Mouse (Mus musculus) layer of hippocampus, adult 2 months (tissue): Measurements from ENCODE around the gene Tcf7l1. TPM values are rescaled to one million over a fixed set of nuclear protein-coding genes. Genes with fewer than 3 reads are reported as not detected.
A peak's percentile ranks its signal among the peaks of the same experiment; 100 is the strongest.

Source experiments
- DNase-seq, 2 experiments: peaks; one replicate each; pipeline ENCODE4 v3.0.0; 2022; ENCODE audit warnings: low spot score in 2 of 2
- H3K27ac ChIP-seq: fragments of 200-600 bp; 2 replicates; pipeline ENCODE4 v1.8.1; 2022
- H3K4me3 ChIP-seq: fragments of 200-600 bp; 2 replicates; pipeline ENCODE4 v1.8.1; 2022; ENCODE audit warnings: mild to moderate bottlenecking
- CTCF ChIP-seq: fragments of 200-600 bp; conservative IDR thresholded peaks from 2 replicates; pipeline ENCODE4 v1.8.1; 2022; ENCODE audit warnings: antibody characterized with exemption, mild to moderate bottlenecking, moderate library complexity
- total RNA-seq, 2 experiments: library from RNA; stranded (reverse); gene quantifications; 2 replicates each; pipeline ENCODE4 v1.2.3; 2021

Gene Tcf7l1
- total RNA-seq, 2 experiments from 2014 or later = 3.6 to 3.8 TPM

- no peak overlapping the region for H3K4me3 ChIP-seq
- DNase-seq = no peak
- H3K27ac ChIP-seq = no peak overlapping the region
- TF ChIP-seq CTCF = no peak
These were observed 92.3 kb downstream of the Tcf7l1 start for GRCm38 (mm10) chr6:72696601-72697335.

DNA sequence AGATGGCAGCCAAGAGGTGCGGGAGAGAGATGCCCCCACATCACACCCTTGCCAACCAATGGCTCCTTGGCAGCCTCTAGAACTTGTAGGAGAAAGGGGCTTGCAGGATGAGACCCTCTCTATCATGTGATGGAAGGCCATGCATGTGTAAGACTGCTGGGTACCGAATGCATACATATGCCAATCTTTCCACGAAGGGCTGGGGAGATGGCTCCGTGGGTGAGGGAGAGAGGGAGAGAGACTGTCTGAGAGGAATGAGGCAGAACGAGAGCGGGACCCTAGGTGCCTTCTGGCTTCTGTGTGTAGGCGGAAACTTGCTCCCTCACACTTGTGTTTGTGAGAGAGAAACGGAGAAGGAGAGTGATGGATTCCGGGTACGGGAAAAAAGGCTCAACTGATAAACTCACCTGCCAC lies 94.3 kb downstream of the Tcf7l1 start:
- no peak for TF ChIP-seq CTCF
- Histone ChIP-seq H3K4me3 (no peak overlapping the region), H3K27ac (no peak overlapping the region)
- DNase-seq = no peak

DNA sequence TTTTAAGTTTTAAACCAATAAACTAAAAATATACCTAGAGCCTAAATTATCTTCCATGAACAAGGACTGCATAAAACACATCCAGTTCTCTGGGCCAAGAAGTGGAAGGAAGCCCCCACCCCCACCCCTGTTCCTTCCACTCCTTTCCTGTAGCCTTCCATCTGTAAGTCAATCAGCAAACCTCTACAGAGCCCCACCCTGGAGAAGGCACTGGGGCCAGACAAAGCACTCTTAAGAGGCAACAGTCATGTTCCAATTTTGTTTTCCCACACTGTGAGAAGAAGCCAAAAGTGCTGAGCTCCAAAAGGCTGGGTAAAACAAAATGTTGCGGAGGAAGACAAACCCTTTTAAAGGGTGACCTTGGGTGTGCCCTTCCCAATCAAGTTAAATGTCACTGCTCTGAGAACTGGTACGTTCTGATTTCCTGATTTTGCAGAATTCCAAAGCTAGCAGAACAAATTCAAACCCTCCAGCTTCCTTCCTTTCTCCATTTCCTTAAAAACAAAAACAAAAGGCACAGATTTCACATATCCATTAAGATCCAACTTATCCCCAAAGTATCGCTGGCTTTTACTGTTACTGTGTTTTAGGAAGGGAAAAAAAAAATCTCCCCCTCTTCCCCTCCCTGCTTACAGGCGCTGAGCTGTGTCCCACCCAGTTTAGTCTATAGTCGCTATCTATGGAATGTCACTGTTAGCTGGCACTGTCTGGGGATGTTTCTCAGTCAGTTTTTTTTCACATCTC lies 94.8 kb downstream of the Tcf7l1 start:
- no peak for TF ChIP-seq CTCF
- Histone ChIP-seq H3K4me3 (no peak overlapping the region), H3K27ac (no peak overlapping the region)
- DNase-seq = no peak

GRCm38 (mm10) chr6:72692469-72692868 lies 96.6 kb downstream of the Tcf7l1 start:
- Histone ChIP-seq H3K27ac (no peak overlapping the region), H3K4me3 (no peak overlapping the region)
- no peak for TF ChIP-seq CTCF
- no peak for DNase-seq

DNA sequence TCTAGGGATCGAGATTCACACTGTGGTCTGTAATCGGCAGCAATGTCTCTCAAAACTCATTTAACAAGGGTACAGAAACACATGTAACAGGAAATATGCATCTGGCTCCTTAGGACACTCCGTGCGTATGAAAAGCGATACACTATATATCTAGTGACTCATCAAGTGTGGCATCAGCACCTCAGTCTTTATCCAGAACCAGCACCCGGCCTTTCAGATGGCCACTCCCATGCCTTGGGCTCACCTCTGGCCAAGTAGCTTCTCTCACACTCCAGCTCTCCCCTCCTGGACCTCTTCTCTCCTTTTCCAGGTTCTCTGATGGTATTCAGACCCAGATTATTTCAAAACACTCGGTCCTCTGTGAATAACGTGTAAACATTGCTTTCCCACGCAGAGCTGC lies 97.5 kb downstream of the Tcf7l1 start:
- no peak for DNase-seq
- Histone ChIP-seq H3K27ac (no peak overlapping the region), H3K4me3 (no peak overlapping the region)
- no peak for TF ChIP-seq CTCF

DNA sequence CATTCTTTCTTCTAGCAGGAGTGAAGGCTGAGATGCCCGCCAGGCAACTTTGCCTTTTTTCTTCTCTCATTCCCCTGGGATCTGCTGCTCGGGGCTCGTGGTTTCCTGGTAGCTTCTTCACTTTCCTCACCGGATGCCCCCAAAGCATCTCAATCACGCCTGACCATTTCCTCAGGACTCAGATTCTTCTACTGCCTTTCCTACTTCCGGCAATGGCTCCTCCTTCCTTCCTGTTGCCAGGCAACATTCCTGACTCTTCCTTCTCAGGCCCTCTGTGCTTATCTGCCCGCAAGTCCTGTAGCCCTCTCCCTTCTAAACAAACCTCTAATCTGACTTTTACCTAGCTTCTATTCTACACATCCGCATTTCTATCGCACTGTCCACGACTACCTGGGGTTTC lies 98.5 kb downstream of the Tcf7l1 start:
- H3K27ac ChIP-seq = no peak overlapping the region
- no peak for DNase-seq
- H3K4me3 ChIP-seq = no peak overlapping the region
- no peak for TF ChIP-seq CTCF

DNA sequence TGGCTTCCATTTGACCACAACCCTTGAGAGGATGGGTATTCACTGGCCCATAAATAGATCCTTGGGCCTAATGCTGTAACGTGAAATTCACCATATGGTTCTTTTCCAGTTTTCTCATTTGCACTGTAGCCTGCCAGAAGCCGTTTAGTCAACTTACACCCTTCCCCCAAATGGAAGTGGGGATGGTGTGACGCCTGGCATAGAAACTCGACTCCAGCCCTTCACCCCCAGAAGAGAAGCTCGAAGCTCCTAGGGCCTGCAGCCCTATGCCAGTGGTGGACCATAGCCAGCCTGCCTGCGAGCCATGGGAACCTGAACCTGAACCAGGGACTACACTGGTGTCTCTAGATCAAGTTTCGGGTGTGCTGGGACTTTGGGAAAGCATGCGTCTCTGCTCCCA lies 99.1 kb downstream of the Tcf7l1 start:
- DNase-seq = no peak
- TF ChIP-seq CTCF = no peak
- no peak overlapping the region for H3K4me3 ChIP-seq
- no peak overlapping the region for H3K27ac ChIP-seq

DNA sequence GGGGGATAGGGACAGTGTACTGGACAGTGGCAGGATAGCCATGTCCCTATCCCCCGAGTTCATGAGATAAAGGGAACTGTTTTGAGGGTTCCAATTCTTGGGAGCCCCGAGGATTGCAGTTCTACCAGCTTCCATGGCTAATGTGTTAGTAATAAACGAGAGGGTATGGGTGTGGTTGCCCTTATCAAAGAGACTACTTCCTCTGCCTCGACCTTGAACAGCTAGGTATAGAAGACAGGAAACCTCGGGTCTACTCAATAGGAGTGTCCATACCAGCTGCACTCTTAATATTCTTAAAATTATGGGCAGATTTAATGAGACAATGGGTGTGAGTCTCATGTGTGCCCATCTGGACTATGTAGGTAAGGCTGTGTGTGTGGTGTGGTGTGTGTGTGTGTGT lies 100.0 kb downstream of the Tcf7l1 start:
- Histone ChIP-seq H3K4me3 (no peak overlapping the region), H3K27ac (no peak overlapping the region)
- TF ChIP-seq CTCF = no peak
- DNase-seq = no peak

GRCm38 (mm10) chr6:72685165-72685564 lies 103.9 kb downstream of the Tcf7l1 start:
- H3K4me3 ChIP-seq = no peak overlapping the region
- TF ChIP-seq CTCF = no peak
- no peak overlapping the region; the same call in 1 of the 2 replicates for H3K27ac ChIP-seq
- peak in 1 of 2 experiments; percentile 16 for DNase-seq

- H3K4me3 ChIP-seq = no peak overlapping the region
- H3K27ac ChIP-seq = no peak overlapping the region
- DNase-seq = no peak
- TF ChIP-seq CTCF = no peak
These were observed 104.7 kb downstream of the Tcf7l1 start for GRCm38 (mm10) chr6:72684260-72684805.

GRCm38 (mm10) chr6:72682238-72682637 lies 106.8 kb downstream of the Tcf7l1 start:
- H3K27ac ChIP-seq = no peak overlapping the region
- H3K4me3 ChIP-seq = no peak overlapping the region
- DNase-seq = no peak
- TF ChIP-seq CTCF = no peak

DNA sequence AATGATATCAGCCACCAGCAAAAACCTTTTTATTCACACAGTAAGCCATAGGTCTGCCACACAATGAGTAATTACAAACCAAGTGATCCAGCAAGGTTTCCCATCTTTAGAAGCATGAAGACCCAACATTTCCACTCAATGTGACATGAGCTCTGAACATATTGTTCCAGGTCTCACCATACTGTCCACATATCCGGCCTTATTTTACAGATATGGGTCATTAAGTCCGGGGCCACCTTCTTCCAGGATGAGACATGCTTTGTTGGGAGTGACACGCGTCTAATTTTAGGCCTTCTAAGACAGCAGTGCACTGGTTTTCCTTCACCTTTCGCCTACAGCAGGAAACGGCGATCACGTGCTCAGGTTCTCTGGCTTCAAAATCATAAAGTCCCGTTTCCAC lies 108.1 kb downstream of the Tcf7l1 start:
- Histone ChIP-seq H3K27ac (no peak overlapping the region), H3K4me3 (no peak overlapping the region)
- no peak for TF ChIP-seq CTCF
- DNase-seq = no peak

DNA sequence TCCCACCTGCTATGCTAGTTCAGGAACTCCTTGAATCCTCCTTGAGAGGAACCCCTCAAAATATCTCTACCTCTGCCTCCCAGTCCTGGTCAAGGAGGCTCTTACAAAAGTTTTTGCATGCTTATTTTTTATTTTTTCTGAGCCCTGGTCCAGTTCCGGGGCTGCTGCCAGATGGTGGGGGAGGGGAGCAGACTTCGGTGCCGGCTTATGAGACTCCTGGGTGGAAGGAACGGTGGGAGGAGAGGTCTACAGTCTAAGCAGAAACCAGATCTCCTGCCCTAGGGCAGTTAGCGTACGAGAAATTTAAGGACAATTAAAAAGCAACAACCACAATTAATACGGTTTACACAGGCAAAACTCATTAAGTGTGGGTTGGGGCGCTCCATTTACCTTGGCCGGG lies 110.4 kb downstream of the Tcf7l1 start:
- DNase-seq = no peak
- H3K4me3 ChIP-seq = no peak overlapping the region
- no peak overlapping the region for H3K27ac ChIP-seq
- no peak for TF ChIP-seq CTCF
